Mouse (Mus musculus) brain, adult 2 months (tissue): ENCODE results near the gene Fscn2.
"Not testable (repeated sequence)": the region's sequence is repeated elsewhere in the genome, so short reads cannot be mapped to it uniquely, and the experiment has no call there.

Experiments
- DNase-seq: peaks from one replicate; pipeline ENCODE4 v3.0.0; 2011; ENCODE audit warnings: low read depth, low spot score

The Fscn2 gene

DNA sequence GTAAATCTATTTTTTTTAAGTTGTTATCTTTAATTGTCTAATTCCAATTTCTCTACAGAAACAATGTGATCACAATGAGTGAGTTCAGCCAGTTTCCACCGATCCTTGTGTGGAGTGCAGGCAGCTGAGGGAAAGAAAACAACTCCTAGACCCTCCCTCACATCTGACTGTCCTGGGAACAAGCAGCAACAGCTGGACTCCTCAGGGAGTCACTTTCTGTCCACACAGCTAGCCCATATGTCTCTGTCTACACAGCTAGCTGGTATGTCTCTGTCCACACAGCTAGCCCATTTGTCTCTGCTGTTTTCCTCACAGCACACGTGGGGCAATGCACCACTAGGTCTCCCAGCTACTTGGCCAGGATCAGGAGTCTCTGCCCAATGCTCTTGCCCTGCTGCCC lies 36.3 kb downstream of the Fscn2 start:
- no peak for DNase-seq

DNA sequence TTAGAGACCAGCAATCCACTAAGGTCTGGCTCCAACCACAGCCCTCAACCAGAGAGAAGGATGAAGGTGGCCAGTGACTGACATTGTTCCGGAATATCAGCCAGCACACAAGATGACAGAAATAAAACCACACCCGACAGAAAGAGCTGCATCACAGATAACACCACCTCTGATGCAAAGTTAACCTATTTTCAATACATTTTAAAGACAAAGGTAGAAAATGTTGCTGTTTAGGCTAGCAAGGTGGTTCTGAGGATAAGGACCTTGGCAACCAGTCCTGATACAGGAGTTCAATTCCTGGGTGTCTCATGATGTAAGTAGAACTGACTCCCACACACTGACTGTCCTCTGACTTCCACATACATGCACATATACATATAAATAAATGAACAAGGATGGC lies 38.0 kb downstream of the Fscn2 start:
- no peak for DNase-seq

DNA sequence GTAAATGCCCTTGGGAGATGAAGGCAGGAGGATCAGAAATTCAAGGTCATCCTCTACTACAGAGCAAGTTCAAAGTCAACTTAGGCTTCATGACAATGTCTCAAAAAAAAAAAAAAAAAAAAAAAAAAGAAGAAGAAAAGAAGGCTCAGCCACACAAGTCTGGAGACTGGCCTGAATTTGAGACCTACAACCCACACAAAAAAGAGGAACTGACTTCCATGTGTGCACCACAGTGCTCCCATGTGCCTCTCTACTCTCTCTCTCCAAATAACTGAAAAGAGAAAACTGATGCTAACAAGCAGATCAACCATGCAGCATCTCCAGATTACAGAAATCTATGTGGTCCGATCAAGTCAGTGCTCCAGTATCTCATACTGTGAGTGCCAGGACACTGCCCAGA lies 43.5 kb downstream of the Fscn2 start:
- no peak for DNase-seq

DNA sequence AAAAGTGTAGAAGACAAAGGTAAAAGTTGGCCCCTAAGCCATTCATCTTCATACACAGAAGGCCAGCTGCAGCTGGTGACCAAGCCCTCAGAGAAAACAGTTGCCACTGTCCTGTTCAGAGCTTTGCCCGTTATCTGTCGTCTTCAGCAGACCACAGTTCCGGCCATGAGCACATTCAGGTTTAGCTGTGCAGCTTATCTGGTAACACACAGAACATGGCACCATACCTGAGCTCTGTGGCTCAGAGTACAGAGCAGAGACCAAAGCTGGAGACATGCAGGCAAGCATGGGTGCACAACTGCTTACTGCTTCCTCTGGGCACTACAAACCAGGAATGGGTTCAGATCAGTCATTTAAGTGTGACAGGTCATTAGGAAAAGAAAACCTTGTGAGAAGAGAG lies 44.5 kb downstream of the Fscn2 start:
- DNase-seq: no peak

DNA sequence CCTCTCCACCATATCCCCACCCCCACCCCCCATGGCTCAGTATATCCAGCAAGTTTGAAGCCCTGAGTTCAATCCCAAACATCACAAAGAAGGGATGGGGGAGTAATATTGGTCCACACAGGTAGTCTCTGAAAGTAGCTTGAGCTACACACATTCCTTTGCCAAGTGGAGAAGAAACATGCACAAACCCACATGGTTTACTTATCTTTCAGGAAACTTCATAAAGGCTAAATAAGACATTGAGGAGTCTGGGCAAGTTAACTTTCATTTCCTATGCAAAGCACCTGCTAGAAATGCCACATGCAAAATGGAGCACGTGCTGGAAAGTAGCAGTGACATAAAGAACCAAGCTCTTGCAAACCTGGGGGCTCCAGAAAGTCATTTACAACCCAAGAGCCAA lies 45.1 kb downstream of the Fscn2 start:
- no peak for DNase-seq

DNA sequence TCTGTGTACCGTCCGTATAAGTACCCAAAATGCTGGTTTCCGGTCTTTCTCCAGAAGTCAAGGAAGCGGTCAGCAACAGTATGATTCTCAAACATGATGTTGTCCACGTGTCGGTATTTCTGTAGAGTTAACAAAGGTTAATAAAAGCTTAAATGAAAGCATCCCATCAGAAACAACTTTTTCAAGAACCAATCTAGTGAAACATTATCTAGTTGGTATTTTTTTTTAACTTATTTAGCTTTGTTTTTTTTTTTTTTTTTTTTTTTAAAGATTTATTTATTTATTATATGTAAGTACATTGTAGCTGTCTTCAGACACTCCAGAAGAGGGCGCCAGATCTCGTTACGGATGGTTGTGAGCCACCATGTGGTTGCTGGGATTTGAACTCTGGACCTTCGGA lies 52.3 kb downstream of the Fscn2 start:
- DNase-seq: not testable (repeated sequence)
